In genomic region chr8:8812051-8812806, GRCm38 (mm10) we compare ENCODE assay signal across 15 mouse cellular contexts.
DNase-seq lines count a peak whose midpoint lies in the region; ATAC-seq and TF ChIP-seq lines count a peak whose summit lies in the region.
"Had no signal": no experiment of that assay in that cellular context is flagged by ENCODE, and none has a peak within 500 bp of the region (broad histone marks: within the 10 kb centered on the region; RNA-seq: fewer than 3 reads in every experiment).

No protein-coding gene starts in this region.

- H3K4me2 ChIP-seq in forebrain, embryonic 14.5 days (ENCODE audit: low read length), result no peak overlapping the region
- 0 out of 2 replicates have a peak overlapping the region, but pooled peaks have one; percentile 17 for H3K4me2 ChIP-seq in embryonic facial prominence, embryonic 12.5 days (replicated peaks)
- no peak overlapping the region for H3K4me2 ChIP-seq in limb, embryonic 14.5 days (replicated peaks; ENCODE audit: low read depth, low read length, severe bottlenecking)
- H3K4me2 ChIP-seq: liver, embryonic 15.5 days; midbrain, embryonic 15.5 days; neural tube, embryonic 12.5 days had no signal

- no peak overlapping the region for H3K9ac ChIP-seq in forebrain, embryonic 14.5 days (ENCODE audit: low read length)
- H3K9ac ChIP-seq in embryonic facial prominence, embryonic 12.5 days, result no peak overlapping the region
- H3K9ac ChIP-seq in limb, embryonic 14.5 days (ENCODE audit: low read depth, low read length, severe bottlenecking), result no peak overlapping the region
- H3K9ac ChIP-seq: liver, embryonic 15.5 days; midbrain, embryonic 15.5 days; neural tube, embryonic 12.5 days had no signal

- 79% methylated on average over 21 of the region's 21 CpGs for WGBS in forebrain, embryonic 10.5 days
- WGBS in forebrain, embryonic 14.5 days, result 89% methylated on average over 21 of the region's 21 CpGs
- WGBS in embryonic facial prominence, embryonic 12.5 days, result 55% methylated on average over 21 of the region's 21 CpGs
- WGBS in limb, embryonic 14.5 days, result 51% methylated on average over 21 of the region's 21 CpGs
- 79% methylated on average over 21 of the region's 21 CpGs for whole genome bisulfite sequencing in cerebellum, adult 2 months

- ATAC-seq in forebrain, embryonic 14.5 days, result no peak
- ATAC-seq in embryonic facial prominence, embryonic 12.5 days (ENCODE audit: insufficient number of reproducible peaks, insufficient read depth, low FRiP score, low TSS enrichment), result no peak
- peak; percentile 55; the same call in 1 of the 2 replicates for ATAC-seq in limb, embryonic 14.5 days (ENCODE audit: low FRiP score, low read depth)
- ATAC-seq: midbrain, embryonic 15.5 days had no signal

- no peaks in the 10 kb centered on the region for H3K9me3 ChIP-seq in forebrain, embryonic 10.5 days
- no peaks in the 10 kb centered on the region for H3K9me3 ChIP-seq in forebrain, embryonic 14.5 days (replicated peaks; ENCODE audit: control insufficient read depth, low read length)
- no peaks in the 10 kb centered on the region for H3K9me3 ChIP-seq in embryonic facial prominence, embryonic 12.5 days
- no peaks in the 10 kb centered on the region for H3K9me3 ChIP-seq in limb, embryonic 14.5 days (ENCODE audit: control insufficient read depth, low read length)
- H3K9me3 ChIP-seq: liver, embryonic 15.5 days; midbrain, embryonic 15.5 days; neural tube, embryonic 12.5 days had no signal

- no peaks in the 10 kb centered on the region for H3K27me3 ChIP-seq in forebrain, embryonic 10.5 days (ENCODE audit: poor library complexity, severe bottlenecking)
- H3K27me3 ChIP-seq in forebrain, embryonic 14.5 days (replicated peaks; ENCODE audit: control insufficient read depth, insufficient read depth, low read length), result no peaks in the 10 kb centered on the region
- H3K27me3 ChIP-seq in embryonic facial prominence, embryonic 12.5 days, result no peaks in the 10 kb centered on the region
- H3K27me3 ChIP-seq in limb, embryonic 14.5 days (ENCODE audit: control insufficient read depth, insufficient read depth, low read length), result no peaks in the 10 kb centered on the region
- H3K27me3 ChIP-seq in cerebellum, adult 2 months (ENCODE audit: control insufficient read depth, insufficient read depth, low read length), result no peaks in the 10 kb centered on the region
- H3K27me3 ChIP-seq: liver, embryonic 15.5 days; midbrain, embryonic 15.5 days; neural tube, embryonic 12.5 days had no signal

- intact Hi-C loops in left cerebral cortex, postnatal 14 days (cut with DNase I), result no loop called here

- no peak for TF ChIP-seq CTCF in cerebellum, adult 2 months (IDR thresholded peaks at IDR 0.05; ENCODE audit: borderline replicate concordance, insufficient read depth, low read depth, low read length)

- peak overlapping the region; percentile 27; the same call in 1 of the 2 replicates for H3K27ac ChIP-seq in forebrain, embryonic 10.5 days
- no peak overlapping the region for H3K27ac ChIP-seq in forebrain, embryonic 14.5 days (ENCODE audit: low read depth, low read length)
- H3K27ac ChIP-seq in embryonic facial prominence, embryonic 12.5 days, result peak overlapping the region; percentile 60; the same call in 1 of the 2 replicates
- no peak overlapping the region for H3K27ac ChIP-seq in limb, embryonic 14.5 days (replicated peaks; ENCODE audit: low read depth, low read length)
- H3K27ac ChIP-seq in cerebellum, adult 2 months (ENCODE audit: insufficient read depth, low read length), result no peak overlapping the region
- H3K27ac ChIP-seq: liver, embryonic 15.5 days; midbrain, embryonic 15.5 days; neural tube, embryonic 12.5 days had no signal

- no peak for TF ChIP-seq POLR2A in limb, embryonic 14.5 days (IDR thresholded peaks at IDR 0.05; ENCODE audit: borderline replicate concordance, extremely low read depth, insufficient read depth, insufficient read length)
- no peak for TF ChIP-seq POLR2A in cerebellum, adult 2 months (IDR thresholded peaks at IDR 0.05; ENCODE audit: borderline replicate concordance, insufficient read depth, low read length)

- H3K4me3 ChIP-seq in forebrain, embryonic 10.5 days, result no peak overlapping the region
- H3K4me3 ChIP-seq in forebrain, embryonic 14.5 days (ENCODE audit: low read depth, low read length), result no peak overlapping the region
- no peak overlapping the region for H3K4me3 ChIP-seq in embryonic facial prominence, embryonic 12.5 days
- no peak overlapping the region for H3K4me3 ChIP-seq in limb, embryonic 14.5 days (replicated peaks; ENCODE audit: low read length)
- H3K4me3 ChIP-seq in cerebellum, adult 2 months (replicated peaks; ENCODE audit: insufficient read depth, low read depth, low read length), result no peak overlapping the region
- H3K4me3 ChIP-seq: liver, embryonic 15.5 days; midbrain, embryonic 15.5 days; neural tube, embryonic 12.5 days had no signal

- peaks cover 20% of the 10 kb centered on the region for H3K4me1 ChIP-seq in forebrain, embryonic 10.5 days
- H3K4me1 ChIP-seq in forebrain, embryonic 14.5 days (ENCODE audit: control insufficient read depth, insufficient read depth, low read length), result no peaks in the 10 kb centered on the region
- H3K4me1 ChIP-seq in embryonic facial prominence, embryonic 12.5 days, result peaks cover 9% of the 10 kb centered on the region
- peaks cover 10% of the 10 kb centered on the region; the same call in 1 of the 2 replicates for H3K4me1 ChIP-seq in limb, embryonic 14.5 days (ENCODE audit: control insufficient read depth, insufficient read depth, low read length)
- H3K4me1 ChIP-seq in cerebellum, adult 2 months (ENCODE audit: control insufficient read depth, insufficient read depth, low read length), result no peaks in the 10 kb centered on the region
- H3K4me1 ChIP-seq: liver, embryonic 15.5 days; midbrain, embryonic 15.5 days; neural tube, embryonic 12.5 days had no signal

- no peak for DNase-seq in forebrain, embryonic 10.5 days (ENCODE audit: extremely low spot score, low spot score)
- no peak for DNase-seq in forebrain, embryonic 14.5 days (ENCODE audit: low spot score)
- peak; percentile 48 for DNase-seq in kidney, postnatal 10 days
- no peak for DNase-seq in kidney, adult 11 months
- peak; percentile 16 for DNase-seq in limb, embryonic 14.5 days (ENCODE audit: low spot score)
- DNase-seq in cerebellum, adult 2 months, result no peak
- no peak for DNase-seq in left cerebral cortex, postnatal 14 days (ENCODE audit: low spot score in 2 of 2)
- DNase-seq: adrenal gland, adult 2 months; cerebellum, postnatal 14 days; spleen, adult 18-20 months; thymus, adult 2 months had no signal

- no peaks in the 10 kb centered on the region for H3K36me3 ChIP-seq in forebrain, embryonic 10.5 days (replicated peaks)
- H3K36me3 ChIP-seq in forebrain, embryonic 14.5 days (ENCODE audit: control insufficient read depth, insufficient read depth, low read length), result no peaks in the 10 kb centered on the region
- H3K36me3 ChIP-seq in embryonic facial prominence, embryonic 12.5 days, result no peaks in the 10 kb centered on the region
- no peaks in the 10 kb centered on the region for H3K36me3 ChIP-seq in limb, embryonic 14.5 days (ENCODE audit: control insufficient read depth, insufficient read depth, low read length)
- H3K36me3 ChIP-seq: liver, embryonic 15.5 days; midbrain, embryonic 15.5 days; neural tube, embryonic 12.5 days had no signal

Comparison
In these comparisons a context has a peak if more than half of its experiments do, and no peak if none do; other contexts are left out.
1. DNase-seq: peak in kidney, postnatal 10 days (single experiment) and limb, embryonic 14.5 days (single experiment); none in forebrain, embryonic 10.5 days (single experiment), forebrain, embryonic 14.5 days (single experiment), kidney, adult 11 months (single experiment), cerebellum, adult 2 months (0 of 2) and left cerebral cortex, postnatal 14 days (0 of 2).
2. H3K27ac ChIP-seq: peak in forebrain, embryonic 10.5 days (single experiment) and embryonic facial prominence, embryonic 12.5 days (single experiment); none in forebrain, embryonic 14.5 days (single experiment), limb, embryonic 14.5 days (single experiment) and cerebellum, adult 2 months (single experiment).